Mouse (Mus musculus) layer of hippocampus, postnatal 10 days (tissue): Measurements from ENCODE around the gene Farsb. TPM values are rescaled to one million over a fixed set of nuclear protein-coding genes. Genes with fewer than 3 reads are reported as not detected.
"Not testable (repeated sequence)": the region's sequence is repeated elsewhere in the genome, so short reads cannot be mapped to it uniquely, and the experiment has no call there.

Experiments
- DNase-seq, 2 experiments: peaks; one replicate each; pipeline ENCODE4 v3.0.0; 2021; ENCODE audit warnings: low spot score in 2 of 2
- long read RNA-seq: library from polyadenylated mRNA; stranded (forward); transcript quantifications from one replicate; pipeline ENCODE4 v2.0.0, GENCODE M21; 2023
- total RNA-seq, 2 experiments: library from RNA; stranded (reverse); gene quantifications; 2 replicates each; pipeline ENCODE4 v1.2.3; 2021

The Farsb gene
- total RNA-seq = 10 to 100 TPM; 72.2 to 78.2 TPM
- long read RNA-seq, transcript Farsb-201 (17 exons, 1,951 nt) = major isoform, 55 of 73 reads
- long read RNA-seq, partial matches to known transcripts = 4 of 73 reads
- long read RNA-seq, other reads (novel, unspliced or antisense) = 14 of 73 reads

GRCm38 (mm10) chr1:78488752-78489492 is at the start of gene Farsb:
Gene Farsb (minus strand): TSS chr1:78488897.
- DNase-seq = peak; percentile 95

DNA sequence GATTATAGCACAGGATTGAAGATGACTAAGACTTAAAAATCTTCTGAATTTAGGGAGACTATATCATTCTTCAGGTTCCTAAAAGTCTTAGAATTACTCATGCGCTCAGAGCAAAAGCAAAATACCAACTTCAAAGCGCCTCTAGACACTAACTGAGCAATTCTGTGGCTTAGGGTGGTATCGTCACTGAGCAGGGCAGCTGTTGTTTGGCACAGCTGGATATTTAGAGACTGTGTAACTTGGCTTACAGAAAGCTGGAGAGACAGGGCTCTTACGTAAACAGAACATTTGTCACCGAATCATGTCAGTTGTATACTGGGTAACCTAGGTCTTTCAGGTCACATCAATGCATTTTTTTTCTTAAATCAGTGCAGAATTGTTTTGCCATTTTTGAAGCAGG is 49.7 kb upstream of the Farsb start:
- DNase-seq = no peak

- DNase-seq = peak; percentile 65 to 73
Measured at GRCm38 (mm10) chr1:78537494-78538010, 48.9 kb upstream of the Farsb start.

DNA sequence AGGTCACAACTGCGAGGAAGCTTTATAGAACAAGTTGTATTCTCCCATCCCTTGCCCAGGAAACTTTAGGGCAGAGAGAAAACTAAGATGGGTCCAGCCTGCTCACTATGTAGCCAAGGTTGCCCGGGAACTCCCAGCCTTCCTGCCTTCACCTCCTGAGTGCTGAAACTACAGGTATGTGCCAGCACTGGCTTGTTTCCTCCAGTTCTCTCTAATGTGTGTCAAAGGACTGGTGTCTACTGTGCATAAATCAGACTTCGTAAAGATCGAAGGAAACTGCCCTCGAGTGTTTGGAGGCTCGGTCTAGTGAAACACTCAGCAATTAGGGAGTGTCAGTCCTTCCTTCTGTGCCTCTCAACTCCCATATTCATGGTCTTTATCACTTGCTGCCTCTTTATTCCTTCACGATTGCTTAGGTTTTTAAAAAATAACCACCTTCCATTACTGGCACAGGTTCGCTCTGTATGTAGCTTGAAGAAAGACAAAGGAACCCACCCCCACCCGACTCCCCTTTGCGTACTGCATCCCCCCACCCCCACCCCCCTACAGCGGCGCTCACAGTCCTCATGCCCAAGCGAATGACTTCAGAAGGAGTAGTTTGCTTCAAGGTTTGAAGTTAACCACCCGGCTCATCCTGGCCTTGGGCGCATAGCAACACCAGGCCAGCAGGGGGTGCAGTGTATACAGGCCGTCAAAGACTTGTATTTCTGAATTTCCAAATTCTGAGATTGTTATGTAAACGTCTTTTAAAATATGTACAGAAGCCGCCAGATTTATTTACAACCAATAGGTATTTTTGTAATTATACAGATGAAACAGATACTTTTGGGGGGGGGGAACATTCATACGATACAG is 47.8 kb upstream of the Farsb start:
- DNase-seq = peak; percentile 85 to 87

- no peak for DNase-seq
Measured at GRCm38 (mm10) chr1:78534428-78535150, 45.9 kb upstream of the Farsb start.

DNA sequence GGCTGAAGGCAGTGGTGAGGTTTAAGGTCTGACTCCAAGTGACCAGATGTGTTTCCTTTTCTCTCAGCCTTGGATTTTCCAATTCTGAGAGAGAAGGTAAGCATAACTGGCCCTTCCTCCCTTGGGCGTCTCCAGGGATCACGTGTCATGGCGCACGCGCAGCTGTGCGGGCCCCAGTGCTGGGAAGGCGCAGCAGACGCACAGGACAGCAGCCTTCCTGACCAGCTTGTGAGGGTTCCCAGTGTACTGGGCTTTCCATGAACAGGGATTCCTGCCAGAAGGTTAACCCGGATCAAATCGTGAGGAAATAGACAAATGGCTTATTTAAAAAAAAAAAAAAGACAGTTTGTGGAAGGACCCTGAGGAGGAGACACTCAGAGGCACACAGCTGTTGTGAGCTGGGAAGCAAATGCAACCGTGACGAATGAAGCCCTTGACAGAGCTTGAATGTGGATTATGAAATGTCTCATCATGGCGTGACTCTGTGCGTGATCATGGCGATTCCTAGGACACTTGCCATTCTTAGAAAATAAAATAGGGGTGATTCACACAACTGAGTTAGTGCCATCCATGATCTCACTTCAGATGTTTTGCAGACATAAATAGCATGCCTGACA is 43.6 kb upstream of the Farsb start:
- peak in 1 of 2 experiments; percentile 27 for DNase-seq

DNA sequence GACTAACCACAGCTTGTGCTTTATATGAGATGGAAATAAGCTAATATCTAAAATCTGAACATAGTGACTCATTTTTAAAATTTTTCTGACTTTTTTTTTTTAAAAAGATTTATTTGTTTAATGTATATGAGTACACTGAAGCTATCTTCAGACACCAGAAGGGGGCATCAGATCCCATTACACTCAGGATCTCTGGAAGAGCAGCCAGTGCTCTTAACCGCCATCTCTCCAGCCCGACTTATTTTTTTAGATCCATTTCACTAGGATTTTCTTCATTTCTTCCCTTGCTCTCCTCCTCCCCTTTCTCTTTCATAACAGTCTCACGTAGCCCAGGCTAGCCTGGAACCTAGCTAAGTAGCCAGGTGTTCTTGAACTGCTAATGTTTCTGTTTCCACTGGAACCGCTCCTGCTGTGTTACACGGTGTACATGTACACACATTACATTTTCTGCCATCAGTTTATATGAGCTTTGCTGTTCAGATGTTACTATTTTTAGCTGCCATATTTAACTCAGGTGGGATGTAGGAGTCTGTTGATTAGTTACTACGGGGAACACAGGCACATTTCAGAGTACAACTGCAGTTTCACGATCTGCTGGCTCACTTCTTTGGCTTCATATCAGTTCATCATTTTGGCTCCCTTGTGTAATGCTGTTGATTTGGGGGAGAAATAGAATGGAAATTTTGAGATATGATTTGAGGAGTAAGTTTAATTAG is 42.0 kb upstream of the Farsb start:
- peak in 1 of 2 experiments; percentile 21 for DNase-seq

DNA sequence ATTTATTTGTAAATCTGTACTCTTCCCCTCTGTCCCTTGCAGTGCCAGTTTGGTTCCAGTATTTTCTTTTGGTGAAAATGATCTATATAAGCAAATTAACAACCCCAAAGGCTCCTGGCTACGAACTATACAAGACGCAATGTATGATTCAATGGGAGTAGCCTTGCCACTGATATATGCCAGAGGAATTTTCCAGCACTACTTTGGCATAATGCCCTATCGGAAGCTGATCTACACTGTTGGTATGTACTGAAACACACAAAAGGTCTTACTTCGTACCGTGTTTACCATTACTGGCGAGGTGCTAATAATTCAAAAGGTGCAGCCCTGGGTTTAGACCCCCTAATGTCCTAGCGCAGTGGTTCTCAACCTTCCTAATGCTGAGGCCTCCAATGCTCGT is 40.3 kb upstream of the Farsb start:
- no peak for DNase-seq

DNA sequence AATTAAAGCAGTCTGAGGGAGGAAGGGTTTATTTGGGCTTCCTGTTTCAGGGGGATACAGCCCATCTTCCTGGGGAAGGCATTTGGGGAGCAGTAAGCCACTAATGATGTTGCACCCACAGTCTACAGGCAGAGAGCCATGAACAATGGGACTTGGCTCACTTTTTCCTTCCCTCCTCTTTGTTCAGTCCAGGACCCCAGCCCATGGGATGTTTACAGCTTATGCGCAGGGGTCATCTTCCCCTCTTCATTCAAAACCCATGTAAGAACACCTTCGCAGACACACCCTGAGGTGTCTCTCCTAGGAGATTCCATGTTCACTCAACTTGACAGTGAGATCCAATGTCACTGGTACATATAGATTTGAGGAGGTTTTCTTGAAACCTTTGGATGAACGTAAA is 39.7 kb upstream of the Farsb start:
- no peak for DNase-seq

DNA sequence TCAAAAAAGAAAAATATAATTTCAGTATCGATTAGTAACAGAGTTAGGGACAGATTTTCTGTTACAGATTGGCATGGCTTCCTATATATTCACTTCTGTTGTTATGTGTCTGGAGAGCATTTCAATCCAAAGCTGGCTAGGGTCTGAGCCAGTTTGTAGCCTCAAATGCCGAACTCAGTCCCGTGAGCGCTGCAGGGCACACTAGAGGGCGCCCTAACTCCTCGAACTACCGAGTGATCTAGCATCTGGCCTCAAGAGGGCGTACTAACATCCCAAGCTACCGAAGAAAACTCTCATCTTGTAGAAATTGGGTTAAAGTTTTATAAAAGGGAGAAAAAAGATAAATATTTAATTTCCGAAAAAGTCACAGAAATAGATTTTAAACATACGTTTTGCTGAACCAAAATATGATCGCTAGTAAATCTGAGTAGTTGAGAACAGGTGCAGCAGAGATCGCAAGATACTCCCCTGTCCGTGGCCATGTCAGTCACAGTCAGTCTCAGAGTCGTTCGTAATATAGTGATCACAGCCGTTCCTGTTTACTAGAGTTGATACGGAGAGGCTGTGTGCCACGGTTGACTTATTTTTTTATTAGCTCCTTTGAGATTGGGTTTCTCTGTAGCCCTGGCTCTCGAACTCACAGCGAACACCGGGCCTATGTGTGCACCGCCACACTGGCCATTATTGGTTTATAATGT is 36.6 kb upstream of the Farsb start:
- DNase-seq = peak; percentile 78 to 81

- DNase-seq = no peak
Measured at GRCm38 (mm10) chr1:78518907-78519306, 30.2 kb upstream of the Farsb start.

DNA sequence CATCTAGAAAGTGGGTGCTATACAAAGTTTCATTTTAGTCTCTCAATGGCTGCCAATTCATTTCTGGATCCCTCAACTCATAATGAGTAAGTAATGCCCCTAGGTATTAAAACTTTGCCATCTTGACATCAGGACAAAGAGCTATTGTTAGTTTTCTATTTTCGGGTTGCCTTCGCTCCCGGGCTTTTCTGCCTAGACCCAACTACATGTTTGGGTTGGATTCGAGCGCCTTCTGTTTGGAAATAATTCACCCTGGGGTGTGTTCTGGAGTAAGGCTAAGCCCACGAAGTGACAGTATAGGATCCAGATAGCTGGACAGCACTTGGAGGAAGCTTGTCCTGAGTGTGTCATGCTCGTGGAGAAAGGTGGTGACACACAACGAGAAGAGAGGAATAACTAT is 24.1 kb upstream of the Farsb start:
- DNase-seq = no peak

GRCm38 (mm10) chr1:78511621-78512160 is 23.0 kb upstream of the Farsb start, which contains the start of gene BC035947:
Gene BC035947 (minus strand): TSS chr1:78512158.
- peak in 1 of 2 experiments; percentile 18 for DNase-seq

- no peak for DNase-seq
Measured at GRCm38 (mm10) chr1:78510862-78511261, 22.2 kb upstream of the Farsb start, which contains the start of gene Mogat1. Gene Mogat1 (plus strand): TSS chr1:78510991.

DNA sequence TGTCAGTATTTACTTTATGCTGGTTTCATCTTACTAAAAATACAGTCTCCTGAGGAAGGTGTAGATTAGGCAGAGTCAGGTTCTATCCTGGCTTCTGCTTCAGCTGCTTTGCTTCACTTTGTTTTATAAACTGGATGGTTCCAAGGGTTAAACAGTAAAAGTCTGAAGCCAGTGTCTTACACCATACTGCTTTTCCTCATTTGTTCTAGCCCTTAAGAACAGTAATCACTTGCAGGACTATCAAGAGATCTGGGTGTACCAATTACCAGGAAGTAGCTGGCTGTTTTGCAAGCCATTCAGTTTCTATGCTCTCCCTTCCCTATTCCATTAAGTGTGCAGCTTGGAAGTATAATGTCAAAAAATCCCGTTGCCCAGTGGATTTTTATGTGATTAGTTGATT is 18.4 kb upstream of the Farsb start:
- DNase-seq = no peak

DNA sequence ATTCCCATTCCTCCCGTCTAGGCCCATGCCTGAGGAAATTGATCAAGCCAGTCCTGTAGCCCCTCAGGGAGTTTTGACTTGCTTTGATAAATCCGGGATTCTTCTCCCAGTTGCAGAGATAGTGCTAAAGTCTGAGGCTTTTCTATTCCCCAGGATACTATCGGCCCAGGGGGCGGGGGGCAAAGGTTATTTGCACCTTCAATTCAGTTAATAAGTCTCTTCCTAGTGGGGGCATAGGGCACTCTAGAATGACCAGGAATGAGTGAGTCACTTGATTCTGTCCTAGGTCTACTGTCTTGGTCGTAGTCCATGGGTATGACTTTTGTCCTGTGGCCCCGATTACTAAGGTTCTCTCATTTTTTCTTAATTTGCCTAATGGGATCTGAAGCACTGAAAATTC is 13.8 kb upstream of the Farsb start:
- no peak for DNase-seq

- not testable (repeated sequence) for DNase-seq
Measured at GRCm38 (mm10) chr1:78501856-78502255, 13.2 kb upstream of the Farsb start.

- DNase-seq = no peak
Measured at GRCm38 (mm10) chr1:78501036-78501435, 12.3 kb upstream of the Farsb start.

GRCm38 (mm10) chr1:78490143-78490542 is 1.4 kb upstream of the Farsb start:
- DNase-seq = no peak
